Mouse (Mus musculus) kidney, embryonic 14.5 days (tissue): ENCODE results near the gene Spag7. TPM values are rescaled to one million over a fixed set of nuclear protein-coding genes. Genes with fewer than 3 reads are reported as not detected.
A peak's percentile ranks its signal among the peaks of the same experiment; 100 is the strongest.

Experiments
- ATAC-seq: fragments of 200-750 bp; cut with Nextera tagmentation; 2 replicates; pipeline ENCODE4 v1.8.0; 2017; ENCODE audit warnings: moderate number of reproducible peaks, mild to moderate bottlenecking, moderate TSS enrichment, moderate library complexity; ENCODE audit not compliant: low FRiP score, low TSS enrichment
- H3K27ac ChIP-seq: fragments of 300-500 bp; sonication (generic); 2 replicates; pipeline ENCODE4 v1.5.1; 2014; ENCODE audit warnings: low read depth, mild to moderate bottlenecking, low read length, moderate library complexity, mixed read lengths
- H3K27me3 ChIP-seq: fragments of 300-500 bp; sonication (generic); 2 replicates; pipeline ENCODE4 v1.6.1; 2014; ENCODE audit warnings: mild to moderate bottlenecking, low read length; ENCODE audit not compliant: control insufficient read depth, insufficient read depth
- H3K36me3 ChIP-seq: fragments of 300-500 bp; sonication (generic); 2 replicates; pipeline ENCODE4 v1.6.1; 2014; ENCODE audit warnings: low read length, mixed read lengths; ENCODE audit not compliant: control insufficient read depth, insufficient read depth
- H3K4me1 ChIP-seq: fragments of 300-500 bp; sonication (generic); 2 replicates; pipeline ENCODE4 v1.6.1; 2014; ENCODE audit warnings: low read length, mixed read lengths; ENCODE audit not compliant: control insufficient read depth, insufficient read depth
- H3K4me2 ChIP-seq: fragments of 300-500 bp; sonication (generic); replicated peaks from 2 replicates; pipeline ENCODE4 v1.6.1; 2014; ENCODE audit warnings: low read depth, mild to moderate bottlenecking, low read length
- H3K4me3 ChIP-seq: fragments of 300-500 bp; sonication (generic); 2 replicates; pipeline ENCODE4 v1.5.1; 2014; ENCODE audit warnings: mild to moderate bottlenecking, low read length
- H3K9ac ChIP-seq: fragments of 300-500 bp; sonication (generic); 2 replicates; pipeline ENCODE4 v1.6.1; 2014; ENCODE audit warnings: low read depth, mild to moderate bottlenecking, low read length, moderate library complexity
- H3K9me3 ChIP-seq: fragments of 300-500 bp; sonication (generic); 2 replicates; pipeline ENCODE4 v1.6.1; 2016; ENCODE audit warnings: low read length; ENCODE audit not compliant: control insufficient read depth
- WGBS: fragments of 180-500 bp; shearing (Covaris S2); extraction: QIAGEN DNeasy Blood & Tissue Kit; methylation state at CpG from one replicate; pipeline ENCODE4 v1.1.7; 2014; 5-methylcytosine and 5-hydroxymethylcytosine counted together
- polyA plus RNA-seq: library from polyadenylated mRNA; unstranded; fragments of >200 nt; fragmentation: Nextera tagmentation; extraction: Ambion mirVana; gene quantifications from 2 replicates; pipeline ENCODE4 v1.2.1, GENCODE M21; 2014

Gene Spag7
- polyA plus RNA-seq, 1 experiment from 2014 or later, result 177 TPM

- Histone ChIP-seq H3K4me3 (no peak overlapping the region), H3K4me1 (no peaks in the 10 kb centered on the region), H3K9me3 (no peaks in the 10 kb centered on the region), H3K36me3 (no peaks in the 10 kb centered on the region), H3K27ac (no peak overlapping the region), H3K4me2 (no peak overlapping the region), H3K27me3 (no peaks in the 10 kb centered on the region), H3K9ac (no peak overlapping the region)
- WGBS, result 80% methylated on average over 7 of the region's 7 CpGs
- no peak for ATAC-seq
Measured at GRCm38 (mm10) chr11:70630129-70630528, 39.1 kb downstream of the Spag7 start.

- H3K27me3 ChIP-seq, result no peaks in the 10 kb centered on the region
- no peaks in the 10 kb centered on the region for H3K4me1 ChIP-seq
- 60% methylated on average over 5 of the region's 5 CpGs for WGBS
- no peak overlapping the region for H3K4me3 ChIP-seq
- H3K36me3 ChIP-seq, result no peaks in the 10 kb centered on the region
- no peak overlapping the region for H3K4me2 ChIP-seq
- no peak for ATAC-seq
- H3K9me3 ChIP-seq, result no peaks in the 10 kb centered on the region
- no peak overlapping the region for H3K9ac ChIP-seq
- no peak overlapping the region for H3K27ac ChIP-seq
Measured at GRCm38 (mm10) chr11:70629557-70629956, 39.7 kb downstream of the Spag7 start.

- H3K36me3 ChIP-seq, result no peaks in the 10 kb centered on the region
- H3K27ac ChIP-seq, result no peak overlapping the region
- H3K27me3 ChIP-seq, result no peaks in the 10 kb centered on the region
- H3K4me3 ChIP-seq, result no peak overlapping the region
- no peaks in the 10 kb centered on the region for H3K9me3 ChIP-seq
- ATAC-seq, result no peak
- H3K9ac ChIP-seq, result no peak overlapping the region
- WGBS, result 56% methylated on average over 2 of the region's 2 CpGs
- no peak overlapping the region for H3K4me2 ChIP-seq
- H3K4me1 ChIP-seq, result no peaks in the 10 kb centered on the region
Measured at GRCm38 (mm10) chr11:70628431-70628830, 40.8 kb downstream of the Spag7 start.

- WGBS, result 59% methylated on average over 4 of the region's 4 CpGs
- ATAC-seq, result no peak
- Histone ChIP-seq H3K4me1 (no peaks in the 10 kb centered on the region), H3K9me3 (no peaks in the 10 kb centered on the region), H3K4me3 (no peak overlapping the region), H3K27me3 (no peaks in the 10 kb centered on the region), H3K4me2 (no peak overlapping the region), H3K36me3 (no peaks in the 10 kb centered on the region), H3K27ac (no peak overlapping the region), H3K9ac (no peak overlapping the region)
Measured at GRCm38 (mm10) chr11:70626877-70627276, 42.3 kb downstream of the Spag7 start.

- no peak overlapping the region for H3K4me3 ChIP-seq
- no peak for ATAC-seq
- 55% methylated on average over 4 of the region's 4 CpGs for WGBS
- H3K9ac ChIP-seq, result no peak overlapping the region
- H3K4me2 ChIP-seq, result no peak overlapping the region
- no peaks in the 10 kb centered on the region for H3K27me3 ChIP-seq
- no peaks in the 10 kb centered on the region for H3K4me1 ChIP-seq
- no peaks in the 10 kb centered on the region for H3K36me3 ChIP-seq
- no peaks in the 10 kb centered on the region for H3K9me3 ChIP-seq
- H3K27ac ChIP-seq, result no peak overlapping the region
Measured at GRCm38 (mm10) chr11:70625473-70625872, 43.7 kb downstream of the Spag7 start.

- H3K27ac ChIP-seq, result no peak overlapping the region
- H3K27me3 ChIP-seq, result no peaks in the 10 kb centered on the region
- H3K9me3 ChIP-seq, result no peaks in the 10 kb centered on the region
- no peak overlapping the region for H3K9ac ChIP-seq
- no peak overlapping the region for H3K4me2 ChIP-seq
- 85% methylated on average over 10 of the region's 10 CpGs for WGBS
- no peaks in the 10 kb centered on the region for H3K4me1 ChIP-seq
- H3K4me3 ChIP-seq, result no peak overlapping the region
- H3K36me3 ChIP-seq, result no peaks in the 10 kb centered on the region
- ATAC-seq, result no peak
Measured at GRCm38 (mm10) chr11:70623053-70623742, 46.0 kb downstream of the Spag7 start.

- ATAC-seq, result no peak
- no peaks in the 10 kb centered on the region for H3K27me3 ChIP-seq
- H3K4me2 ChIP-seq, result no peak overlapping the region
- no peak overlapping the region for H3K27ac ChIP-seq
- no peak overlapping the region for H3K9ac ChIP-seq
- no peak overlapping the region for H3K4me3 ChIP-seq
- no peaks in the 10 kb centered on the region for H3K9me3 ChIP-seq
- 36% methylated on average over 7 of the region's 7 CpGs for WGBS
- no peaks in the 10 kb centered on the region for H3K4me1 ChIP-seq
- no peaks in the 10 kb centered on the region for H3K36me3 ChIP-seq
Measured at GRCm38 (mm10) chr11:70621972-70622814, 47.0 kb downstream of the Spag7 start.

- H3K9me3 ChIP-seq, result no peaks in the 10 kb centered on the region
- H3K4me1 ChIP-seq, result peaks cover 8% of the 10 kb centered on the region; the same call in 1 of the 2 replicates
- no peak within 1 kb of the TSS for H3K27ac ChIP-seq
- H3K27me3 ChIP-seq, result 0 out of 2 replicates have a peak, but pooled peaks cover 4% of the 10 kb centered on the region
- H3K36me3 ChIP-seq, result no peaks in the 10 kb centered on the region
- 40% methylated on average over 1 of the region's 1 CpGs for WGBS
- H3K9ac ChIP-seq, result 0 out of 2 replicates have a peak within 1 kb of the TSS, but pooled peaks have one; percentile 28
- no peak within 1 kb of the TSS for H3K4me3 ChIP-seq
- no peak within 1 kb of the TSS for H3K4me2 ChIP-seq
- ATAC-seq, result no peak
Measured at GRCm38 (mm10) chr11:70619101-70619500, 50.1 kb downstream of the Spag7 start, which contains the start of gene Chrne. TSS of gene Chrne (minus strand) at chr11:70619216.
